Comparison of ENCODE assay signal across 10 mouse cellular contexts in the genomic region with DNA sequence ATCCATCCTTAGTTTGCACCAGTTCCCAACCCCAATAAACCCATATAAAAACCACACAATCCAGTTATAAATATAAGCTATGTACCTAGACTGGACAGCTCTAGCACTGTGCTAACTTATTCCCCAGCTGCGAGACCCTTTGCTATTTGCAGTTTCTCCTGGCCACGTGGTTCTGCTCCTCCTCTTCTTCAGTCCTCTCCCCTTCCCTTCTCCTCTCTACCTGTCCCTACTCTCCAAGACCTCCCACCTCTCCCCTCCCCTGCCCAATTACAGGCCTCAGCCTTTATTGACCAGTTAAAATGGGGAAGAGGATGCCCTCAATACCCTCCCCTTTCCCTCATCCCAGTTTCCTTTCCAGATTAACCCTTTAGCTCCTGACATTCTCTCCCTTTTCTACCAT. TPM values are rescaled to one million over a fixed set of nuclear protein-coding genes. Genes with fewer than 3 reads are reported as not detected.
DNase-seq lines count a peak whose midpoint lies in the region; ATAC-seq and TF ChIP-seq lines count a peak whose summit lies in the region.
"Had no signal": no experiment of that assay in that cellular context is flagged by ENCODE, and none has a peak within 500 bp of the region (broad histone marks: within the 10 kb centered on the region; RNA-seq: fewer than 3 reads in every experiment).

No protein-coding gene starts in this region.

- no peak for ATAC-seq in forebrain, embryonic 13.5 days
- ATAC-seq in liver, embryonic 14.5 days (ENCODE audit: insufficient read depth), result no peak
- no peak for ATAC-seq in megakaryocyte-erythroid progenitor cell, adult 5-6 weeks (replicated peaks; ENCODE audit: low FRiP score, low TSS enrichment, poor library complexity, severe bottlenecking)
- ATAC-seq: Patski had no signal

- no peaks in the 10 kb centered on the region for H3K9me3 ChIP-seq in heart, embryonic 10.5 days
- H3K9me3 ChIP-seq in E14TG2a.4 (ENCODE audit: low read length), result no peaks in the 10 kb centered on the region
- H3K9me3 ChIP-seq in forebrain, embryonic 13.5 days (replicated peaks), result no peaks in the 10 kb centered on the region
- no peaks in the 10 kb centered on the region for H3K9me3 ChIP-seq in liver, embryonic 14.5 days (ENCODE audit: control insufficient read depth, low read length)

- no peak for TF ChIP-seq EP300 in liver, embryonic 14.5 days (IDR thresholded peaks at IDR 0.05; ENCODE audit: low read depth)

- no peak for TF ChIP-seq CTCF in E14TG2a.4 (conservative IDR thresholded peaks at IDR 0.05; ENCODE audit: low read length)
- TF ChIP-seq CTCF in liver, embryonic 14.5 days (IDR thresholded peaks at IDR 0.05; ENCODE audit: low read depth), result no peak

- no peaks in the 10 kb centered on the region for H3K27me3 ChIP-seq in heart, embryonic 10.5 days (ENCODE audit: insufficient read depth, poor library complexity, severe bottlenecking)
- no peaks in the 10 kb centered on the region for H3K27me3 ChIP-seq in E14TG2a.4 (ENCODE audit: insufficient read depth, low read length)
- H3K27me3 ChIP-seq in forebrain, embryonic 13.5 days, result no peaks in the 10 kb centered on the region
- H3K27me3 ChIP-seq in liver, embryonic 14.5 days (ENCODE audit: control insufficient read depth, insufficient read depth, low read length), result no peaks in the 10 kb centered on the region
- H3K27me3 ChIP-seq: Patski had no signal

- 1% methylated on average over 2 of the region's 2 CpGs for WGBS in heart, embryonic 10.5 days
- 4% methylated on average over 2 of the region's 2 CpGs for WGBS in forebrain, embryonic 13.5 days
- WGBS in liver, embryonic 14.5 days (ENCODE audit: insufficient replicate concordance), result 0% methylated on average over 2 of the region's 2 CpGs

- H3K4me2 ChIP-seq in forebrain, embryonic 13.5 days, result peak overlapping the region; percentile 84
- peak overlapping the region; percentile 77 for H3K4me2 ChIP-seq in liver, embryonic 14.5 days (ENCODE audit: low read depth)

- peaks cover 29% of the 10 kb centered on the region for H3K4me1 ChIP-seq in heart, embryonic 10.5 days
- H3K4me1 ChIP-seq in E14TG2a.4 (replicated peaks; ENCODE audit: low read depth, low read length), result peaks cover 37% of the 10 kb centered on the region
- H3K4me1 ChIP-seq in forebrain, embryonic 13.5 days, result peaks cover 24% of the 10 kb centered on the region
- H3K4me1 ChIP-seq in liver, embryonic 14.5 days (replicated peaks; ENCODE audit: control insufficient read depth in 2 of 2, insufficient read depth in 2 of 2, low read length in 1 of 2), result peaks cover 21 to 22% of the 10 kb centered on the region in 2 experiments

- no peak for DNase-seq in heart, embryonic 10.5 days (ENCODE audit: low spot score)
- DNase-seq in heart, postnatal 4 days, result no peak
- no peak for DNase-seq in liver, embryonic 14.5 days (ENCODE audit: low read depth in 3 of 3, low spot score in 3 of 3)
- no peak for DNase-seq in thymus, postnatal 14 days
- no peak for DNase-seq in ovary, postnatal 14 days (ENCODE audit: low spot score)
- DNase-seq: thymus, postnatal 4 days had no signal

- H3K4me3 ChIP-seq in heart, embryonic 10.5 days, result peak overlapping the region; percentile 79
- H3K4me3 ChIP-seq in E14TG2a.4 (replicated peaks; ENCODE audit: low read length), result peak overlapping the region; percentile 95
- peak overlapping the region; percentile 66 for H3K4me3 ChIP-seq in forebrain, embryonic 13.5 days
- H3K4me3 ChIP-seq in liver, embryonic 14.5 days (ENCODE audit: insufficient read depth in 1 of 2, low read depth in 2 of 2, low read length in 2 of 2), result peak overlapping the region; percentile 79 to 96

- H3K9ac ChIP-seq in forebrain, embryonic 13.5 days, result peak overlapping the region; percentile 76
- H3K9ac ChIP-seq in liver, embryonic 14.5 days (replicated peaks), result peak overlapping the region; percentile 90

- peak overlapping the region; percentile 94; the same call in 1 of the 2 replicates for H3K27ac ChIP-seq in heart, embryonic 10.5 days
- H3K27ac ChIP-seq in forebrain, embryonic 13.5 days, result no peak overlapping the region
- H3K27ac ChIP-seq in liver, embryonic 14.5 days, result peak overlapping the region; percentile 98

- H3K36me3 ChIP-seq in heart, embryonic 10.5 days, result no peaks in the 10 kb centered on the region
- H3K36me3 ChIP-seq in E14TG2a.4 (ENCODE audit: insufficient read depth, low read length), result no peaks in the 10 kb centered on the region
- no peaks in the 10 kb centered on the region for H3K36me3 ChIP-seq in forebrain, embryonic 13.5 days (ENCODE audit: poor library complexity, severe bottlenecking)
- no peaks in the 10 kb centered on the region for H3K36me3 ChIP-seq in liver, embryonic 14.5 days (replicated peaks; ENCODE audit: control insufficient read depth, insufficient read depth, low read depth)

RNA-seq across cellular contexts. Expression of a gene that starts 1.3 kb away (rescaled TPM):
- polyA plus RNA-seq in heart, embryonic 10.5 days (2016; fragmentation: Nextera tagmentation; extraction: Ambion mirVana), result 19.3 and 21.5 TPM in 2 replicates
- 10 to 100 TPM; 10.5 to 11.9 TPM for total RNA-seq in heart, postnatal 4 days (2021)
- 41.4 and 49.4 TPM in 2 replicates for polyA plus RNA-seq in forebrain, embryonic 13.5 days (2015; fragmentation: Nextera tagmentation; extraction: Ambion mirVana)
- polyA plus RNA-seq in liver, embryonic 14.5 days (2012; rRNA removed), result 3.3 and 3.5 TPM in 2 replicates
- polyA plus RNA-seq in liver, embryonic 14.5 days (2014; fragmentation: Nextera tagmentation; extraction: Ambion mirVana), result 4.5 and 6.2 TPM in 2 replicates
- total RNA-seq in megakaryocyte-erythroid progenitor cell, adult 5-6 weeks (2014; fragmentation: Nextera tagmentation), result 9.2 and 11.4 TPM in 2 replicates
- 8.0 and 12.4 TPM in 2 replicates for total RNA-seq in megakaryocyte-erythroid progenitor cell, adult 5-6 weeks (2017)

RNA-seq across cellular contexts. Expression of a gene that starts 4.8 kb away (rescaled TPM):
- 47.8 and 50.7 TPM in 2 replicates for polyA plus RNA-seq in heart, embryonic 10.5 days (2016; fragmentation: Nextera tagmentation; extraction: Ambion mirVana)
- total RNA-seq in heart, postnatal 4 days (2021), result 10 to 100 TPM; 41.6 to 45.0 TPM
- 37.2 and 40.5 TPM in 2 replicates for polyA plus RNA-seq in forebrain, embryonic 13.5 days (2015; fragmentation: Nextera tagmentation; extraction: Ambion mirVana)
- polyA plus RNA-seq in liver, embryonic 14.5 days (2012; rRNA removed), result 4.2 and 7.8 TPM in 2 replicates
- polyA plus RNA-seq in liver, embryonic 14.5 days (2014; fragmentation: Nextera tagmentation; extraction: Ambion mirVana), result 15.5 and 18.9 TPM in 2 replicates
- total RNA-seq in megakaryocyte-erythroid progenitor cell, adult 5-6 weeks (2014; fragmentation: Nextera tagmentation), result 33.5 and 45.3 TPM in 2 replicates
- 79.9 and 110 TPM in 2 replicates for total RNA-seq in megakaryocyte-erythroid progenitor cell, adult 5-6 weeks (2017)

RNA-seq across cellular contexts. Expression of a gene that starts 32.3 kb away (rescaled TPM):
- 105 and 108 TPM in 2 replicates for polyA plus RNA-seq in heart, embryonic 10.5 days (2016; fragmentation: Nextera tagmentation; extraction: Ambion mirVana)
- 10 to 100 TPM; 46.6 to 47.0 TPM for total RNA-seq in heart, postnatal 4 days (2021)
- 22.5 and 25.6 TPM in 2 replicates for polyA plus RNA-seq in forebrain, embryonic 13.5 days (2015; fragmentation: Nextera tagmentation; extraction: Ambion mirVana)
- polyA plus RNA-seq in liver, embryonic 14.5 days (2012; rRNA removed), result 47.5 and 50.1 TPM in 2 replicates
- 75.7 and 75.9 TPM in 2 replicates for polyA plus RNA-seq in liver, embryonic 14.5 days (2014; fragmentation: Nextera tagmentation; extraction: Ambion mirVana)
- total RNA-seq in megakaryocyte-erythroid progenitor cell, adult 5-6 weeks (2014; fragmentation: Nextera tagmentation), result 16.9 and 25.1 TPM in 2 replicates
- 13.7 and 21.5 TPM in 2 replicates for total RNA-seq in megakaryocyte-erythroid progenitor cell, adult 5-6 weeks (2017)
